Mouse (Mus musculus): ENCODE measurements at regions not wholly inside any gene's neighbourhood (a gene's known extent, or its start where the extent isn't known, plus 50 kb on each side); places are given as distances from the start of the nearest gene placed in this dataset.
A peak's percentile ranks its signal among the peaks of the same experiment; 100 is the strongest.

- WGBS (ENCODE audit: insufficient replicate concordance) = 35% methylated on average over 1 of the region's 1 CpGs
- H3K4me2 ChIP-seq (ENCODE audit: low read depth, low read length) = no peak overlapping the region
- H3K27ac ChIP-seq (ENCODE audit: low read depth) = no peak overlapping the region
- H3K9me3 ChIP-seq (ENCODE audit: low read length) = no peaks in the 10 kb centered on the region
- no peaks in the 10 kb centered on the region for H3K36me3 ChIP-seq (replicated peaks; ENCODE audit: insufficient read depth, low read length)
- H3K27me3 ChIP-seq (ENCODE audit: insufficient read depth, low read length) = no peaks in the 10 kb centered on the region
- no peak for DNase-seq
- no peak for TF ChIP-seq CTCF (IDR thresholded peaks at IDR 0.05; ENCODE audit: low read depth)
- TF ChIP-seq EP300 (IDR thresholded peaks at IDR 0.05; ENCODE audit: low read depth) = no peak
- no peak overlapping the region for H3K9ac ChIP-seq (replicated peaks)
- no peak for ATAC-seq
- no peak overlapping the region for H3K4me3 ChIP-seq (ENCODE audit: low read depth, low read length)
- no peaks in the 10 kb centered on the region for H3K4me1 ChIP-seq (ENCODE audit: insufficient read depth)
These were observed 85.5 kb downstream of the 4930564D02Rik start for GRCm38 (mm10) chr3:105152158-105152541.

DNA sequence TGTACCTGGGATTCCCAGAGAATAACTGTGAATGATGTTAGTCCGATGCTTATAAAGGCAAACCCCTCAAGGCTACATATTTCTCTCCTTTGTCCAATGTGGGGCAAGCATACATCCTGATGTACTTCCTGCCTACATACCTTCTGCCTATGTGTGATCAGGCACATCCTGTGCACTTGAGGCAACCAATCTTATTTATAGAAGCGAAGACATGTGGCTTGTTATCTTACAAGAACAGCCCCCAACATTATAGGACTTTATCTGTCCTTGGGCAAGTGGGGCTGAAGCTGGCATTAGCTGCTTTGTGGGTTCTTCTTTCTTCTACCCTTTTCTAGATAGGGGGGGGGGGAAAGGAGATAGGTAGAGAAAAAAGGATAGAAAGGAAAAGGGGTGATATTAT lies 91.7 kb downstream of the 4930564D02Rik start:
- Histone ChIP-seq H3K27ac (ENCODE audit: low read depth) (no peak overlapping the region), H3K9me3 (ENCODE audit: low read length) (no peaks in the 10 kb centered on the region), H3K4me2 (ENCODE audit: low read depth, low read length) (no peak overlapping the region), H3K4me1 (ENCODE audit: insufficient read depth) (no peaks in the 10 kb centered on the region), H3K9ac (replicated peaks) (no peak overlapping the region), H3K36me3 (replicated peaks; ENCODE audit: insufficient read depth, low read length) (no peaks in the 10 kb centered on the region), H3K27me3 (ENCODE audit: insufficient read depth, low read length) (no peaks in the 10 kb centered on the region), H3K4me3 (ENCODE audit: low read depth, low read length) (no peak overlapping the region)
- TF ChIP-seq EP300 (IDR thresholded peaks at IDR 0.05; ENCODE audit: low read depth) = no peak
- TF ChIP-seq CTCF (IDR thresholded peaks at IDR 0.05; ENCODE audit: low read depth) = no peak
- DNase-seq (no peak), ATAC-seq (no peak)
- WGBS (ENCODE audit: insufficient replicate concordance) = 41% methylated on average over 2 of the region's 2 CpGs

DNA sequence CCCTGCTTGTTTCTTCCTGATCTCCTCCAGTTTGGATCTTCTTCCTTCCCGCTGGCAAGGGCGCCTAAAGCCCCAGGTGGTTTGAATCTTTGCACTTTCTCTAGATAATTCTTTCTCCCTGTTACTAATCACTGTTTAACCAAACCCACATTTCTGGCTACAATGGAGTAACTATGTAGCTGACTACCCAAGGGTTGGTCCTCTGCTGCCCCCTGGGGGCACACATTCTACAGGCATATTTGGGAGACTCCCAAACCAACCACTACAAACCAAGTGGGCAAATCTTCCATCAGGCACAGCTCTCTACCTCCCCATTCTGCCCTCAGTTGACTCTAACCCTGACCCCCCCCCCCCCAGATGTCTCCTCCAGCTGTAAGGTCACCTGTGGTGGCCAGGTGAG lies 98.7 kb downstream of the 4930564D02Rik start:
- no peak for TF ChIP-seq EP300 (IDR thresholded peaks at IDR 0.05; ENCODE audit: low read depth)
- TF ChIP-seq CTCF (IDR thresholded peaks at IDR 0.05; ENCODE audit: low read depth) = peak; percentile 65
- Histone ChIP-seq H3K27ac (ENCODE audit: low read depth) (no peak overlapping the region), H3K4me2 (ENCODE audit: low read depth, low read length) (no peak overlapping the region), H3K36me3 (replicated peaks; ENCODE audit: insufficient read depth, low read length) (no peaks in the 10 kb centered on the region), H3K4me3 (ENCODE audit: low read depth, low read length) (no peak overlapping the region), H3K4me1 (ENCODE audit: insufficient read depth) (no peaks in the 10 kb centered on the region), H3K9ac (replicated peaks) (no peak overlapping the region), H3K27me3 (ENCODE audit: insufficient read depth, low read length) (no peaks in the 10 kb centered on the region), H3K9me3 (ENCODE audit: low read length) (no peaks in the 10 kb centered on the region)
- 53% methylated on average over 2 of the region's 2 CpGs for WGBS (ENCODE audit: insufficient replicate concordance)
- DNase-seq (peak; percentile 63), ATAC-seq (no peak)

DNA sequence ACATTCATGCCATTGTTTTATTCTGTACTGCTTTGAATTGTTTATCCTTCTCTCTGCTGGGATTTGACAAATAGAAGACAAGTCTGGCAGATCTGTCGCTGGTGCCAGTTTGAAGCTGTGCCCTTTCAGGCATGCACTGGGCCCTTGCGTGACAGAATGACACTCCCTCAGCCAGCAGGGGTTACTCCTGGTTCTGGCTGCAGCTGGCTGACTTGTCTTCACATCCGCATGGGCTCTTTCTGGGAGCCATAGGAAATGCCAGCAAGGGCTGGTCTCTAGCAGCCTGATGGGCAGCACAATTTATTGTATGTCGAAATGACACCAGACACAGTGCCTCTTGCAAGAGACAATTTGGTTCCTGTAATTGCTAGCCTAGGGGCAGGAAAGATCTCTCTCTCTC lies 102.5 kb downstream of the 4930564D02Rik start:
- no peak for TF ChIP-seq CTCF (IDR thresholded peaks at IDR 0.05; ENCODE audit: low read depth)
- TF ChIP-seq EP300 (IDR thresholded peaks at IDR 0.05; ENCODE audit: low read depth) = no peak
- Histone ChIP-seq H3K4me1 (ENCODE audit: insufficient read depth) (no peaks in the 10 kb centered on the region), H3K27me3 (ENCODE audit: insufficient read depth, low read length) (no peaks in the 10 kb centered on the region), H3K4me2 (ENCODE audit: low read depth, low read length) (no peak overlapping the region), H3K36me3 (replicated peaks; ENCODE audit: insufficient read depth, low read length) (no peaks in the 10 kb centered on the region), H3K9me3 (ENCODE audit: low read length) (no peaks in the 10 kb centered on the region), H3K4me3 (ENCODE audit: low read depth, low read length) (no peak overlapping the region), H3K9ac (replicated peaks) (no peak overlapping the region), H3K27ac (ENCODE audit: low read depth) (no peak overlapping the region)
- DNase-seq = no peak
- ATAC-seq = no peak
- 57% methylated on average over 4 of the region's 4 CpGs for WGBS (ENCODE audit: insufficient replicate concordance)

GRCm38 (mm10) chr3:105171527-105171926 lies 104.9 kb downstream of the 4930564D02Rik start:
- no peak overlapping the region for H3K27ac ChIP-seq (ENCODE audit: low read depth)
- H3K4me2 ChIP-seq (ENCODE audit: low read depth, low read length) = no peak overlapping the region
- no peak overlapping the region for H3K9ac ChIP-seq (replicated peaks)
- H3K4me3 ChIP-seq (ENCODE audit: low read depth, low read length) = no peak overlapping the region
- H3K9me3 ChIP-seq (ENCODE audit: low read length) = no peaks in the 10 kb centered on the region
- 71% methylated on average over 5 of the region's 5 CpGs for WGBS (ENCODE audit: insufficient replicate concordance)
- H3K27me3 ChIP-seq (ENCODE audit: insufficient read depth, low read length) = no peaks in the 10 kb centered on the region
- DNase-seq (no peak), ATAC-seq (no peak)
- no peaks in the 10 kb centered on the region for H3K36me3 ChIP-seq (replicated peaks; ENCODE audit: insufficient read depth, low read length)
- TF ChIP-seq EP300 (IDR thresholded peaks at IDR 0.05; ENCODE audit: low read depth) = no peak
- TF ChIP-seq CTCF (IDR thresholded peaks at IDR 0.05; ENCODE audit: low read depth) = no peak
- H3K4me1 ChIP-seq (ENCODE audit: insufficient read depth) = no peaks in the 10 kb centered on the region

GRCm38 (mm10) chr3:105172054-105172453 lies 105.4 kb downstream of the 4930564D02Rik start:
- ATAC-seq (no peak), DNase-seq (no peak)
- Histone ChIP-seq H3K9ac (replicated peaks) (no peak overlapping the region), H3K4me1 (ENCODE audit: insufficient read depth) (no peaks in the 10 kb centered on the region), H3K4me2 (ENCODE audit: low read depth, low read length) (no peak overlapping the region), H3K4me3 (ENCODE audit: low read depth, low read length) (no peak overlapping the region), H3K36me3 (replicated peaks; ENCODE audit: insufficient read depth, low read length) (no peaks in the 10 kb centered on the region), H3K9me3 (ENCODE audit: low read length) (no peaks in the 10 kb centered on the region), H3K27me3 (ENCODE audit: insufficient read depth, low read length) (no peaks in the 10 kb centered on the region), H3K27ac (ENCODE audit: low read depth) (no peak overlapping the region)
- 58% methylated on average over 1 of the region's 1 CpGs for whole genome bisulfite sequencing (ENCODE audit: insufficient replicate concordance)
- TF ChIP-seq CTCF (IDR thresholded peaks at IDR 0.05; ENCODE audit: low read depth) (no peak), EP300 (IDR thresholded peaks at IDR 0.05; ENCODE audit: low read depth) (no peak)

DNA sequence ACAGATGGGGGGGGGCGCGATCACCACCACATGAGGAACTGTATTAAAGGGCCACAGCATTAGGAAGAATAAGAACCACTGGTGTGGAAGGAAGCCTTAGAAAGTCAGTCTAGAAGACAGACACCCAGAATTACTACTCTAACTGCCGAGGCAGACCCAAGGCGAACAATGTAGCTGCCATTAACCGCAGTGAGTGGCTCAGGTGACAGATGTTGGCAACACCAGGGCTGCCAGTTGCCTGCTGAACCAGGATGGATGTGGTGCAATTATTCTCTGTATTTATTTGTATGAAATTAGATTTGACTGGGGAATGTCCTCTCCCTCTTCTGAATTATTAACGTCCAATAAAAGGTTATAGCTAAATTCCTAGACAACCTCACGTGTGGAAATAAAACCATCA lies 124.7 kb downstream of the 4930564D02Rik start:
- Histone ChIP-seq H3K27ac (ENCODE audit: low read depth) (no peak overlapping the region), H3K27me3 (ENCODE audit: insufficient read depth, low read length) (no peaks in the 10 kb centered on the region), H3K36me3 (replicated peaks; ENCODE audit: insufficient read depth, low read length) (no peaks in the 10 kb centered on the region), H3K4me1 (ENCODE audit: insufficient read depth) (no peaks in the 10 kb centered on the region), H3K9ac (replicated peaks) (no peak overlapping the region), H3K4me3 (ENCODE audit: low read depth, low read length) (no peak overlapping the region), H3K9me3 (ENCODE audit: low read length) (no peaks in the 10 kb centered on the region), H3K4me2 (ENCODE audit: low read depth, low read length) (no peak overlapping the region)
- DNase-seq (no peak), ATAC-seq (no peak)
- 70% methylated on average over 7 of the region's 7 CpGs for WGBS (ENCODE audit: insufficient replicate concordance)
- TF ChIP-seq EP300 (IDR thresholded peaks at IDR 0.05; ENCODE audit: low read depth) = no peak
- TF ChIP-seq CTCF (IDR thresholded peaks at IDR 0.05; ENCODE audit: low read depth) = no peak

Data from liver, postnatal 0 days (tissue).